Mouse (Mus musculus) left cerebral cortex, adult 9 months (tissue): ENCODE measurements around the gene Edc4.

Experiments
- DNase-seq, 2 experiments: peaks; one replicate each; pipeline ENCODE4 v3.0.0; 2022; ENCODE audit warnings: low spot score in 2 of 2

Edc4 gene

DNA sequence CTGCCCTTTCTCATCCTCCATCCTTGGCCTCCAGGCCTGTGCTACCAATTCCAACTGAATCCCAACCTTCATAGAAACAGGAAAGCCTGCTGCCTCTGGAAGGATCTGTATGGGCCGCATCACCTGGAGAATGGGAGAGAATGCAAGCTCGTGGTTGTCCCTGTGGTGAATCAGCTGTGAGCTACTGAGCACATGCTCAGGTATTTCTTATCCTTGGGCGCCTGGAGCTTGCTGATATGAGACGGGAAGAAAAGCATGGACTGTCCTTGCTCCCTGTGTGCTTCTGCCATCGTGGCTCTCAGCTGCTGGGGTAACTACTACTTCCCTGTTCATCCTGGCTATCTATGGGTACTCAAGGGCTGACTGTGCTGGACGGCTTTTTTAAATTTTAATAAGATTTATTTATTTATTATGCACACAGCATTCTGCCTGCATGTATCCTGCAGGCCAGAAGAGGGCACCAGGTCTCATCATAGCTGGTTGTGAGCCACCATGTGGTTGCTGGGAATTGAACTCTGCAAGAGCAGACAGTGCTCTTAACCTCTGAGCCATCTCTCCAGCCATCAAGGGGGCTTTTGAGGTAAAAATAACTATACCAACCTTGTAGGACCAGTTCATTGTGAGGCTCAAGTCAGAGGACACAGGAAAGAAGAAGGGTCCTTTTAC lies 14.2 kb upstream of the Edc4 start:
- DNase-seq: no peak

DNA sequence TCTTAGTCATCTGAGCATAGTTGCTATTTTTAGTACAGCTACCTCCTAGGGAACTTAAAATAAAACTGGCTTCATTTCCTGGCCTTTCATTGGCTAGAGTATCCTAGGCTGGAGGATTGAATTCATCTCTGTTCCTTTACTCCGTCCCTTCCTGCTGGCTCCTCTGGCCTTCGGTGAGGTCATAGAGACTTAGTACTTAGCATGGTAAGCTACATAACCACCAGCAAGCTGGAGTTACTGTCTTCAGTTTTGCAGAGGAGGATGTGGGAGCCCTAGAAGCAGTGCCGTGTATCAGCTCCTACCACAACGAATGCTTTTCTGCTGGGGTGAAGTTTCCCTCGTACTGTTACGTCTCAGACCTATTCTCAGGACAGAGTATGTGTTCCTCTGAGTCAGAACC lies 6.4 kb upstream of the Edc4 start:
- no peak for DNase-seq

DNA sequence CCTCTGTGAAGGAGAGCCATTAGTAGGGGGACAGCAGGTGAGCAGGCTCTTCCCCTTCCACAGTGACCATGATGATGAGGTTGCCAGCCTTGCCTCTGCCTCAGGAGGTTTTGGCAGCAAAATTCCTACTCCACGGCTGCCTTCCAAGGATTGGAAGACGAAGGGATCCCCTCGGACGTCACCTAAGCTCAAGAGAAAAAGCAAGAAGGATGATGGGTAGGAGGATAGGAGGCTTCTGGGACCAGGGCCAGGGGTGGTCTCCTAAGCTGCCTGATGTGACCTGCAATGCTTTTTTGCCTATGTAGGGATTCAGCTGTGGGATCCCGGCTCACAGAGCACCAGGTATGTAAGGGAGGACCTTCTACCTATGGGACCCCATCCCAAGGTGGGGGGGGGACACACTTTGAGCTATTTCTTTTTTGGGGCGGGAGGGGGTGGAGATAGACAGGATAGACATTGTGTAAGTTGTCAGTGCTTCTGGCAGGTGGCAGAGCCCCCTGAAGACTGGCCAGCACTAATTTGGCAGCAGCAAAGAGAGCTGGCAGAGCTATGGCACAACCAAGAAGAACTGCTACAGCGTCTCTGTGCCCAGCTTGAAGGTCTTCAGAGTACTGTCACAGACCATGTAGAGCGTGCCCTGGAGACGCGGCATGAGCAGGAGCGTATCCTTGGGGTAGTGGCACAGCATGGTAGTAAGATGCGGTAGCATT lies 9.2 kb downstream of the Edc4 start:
- DNase-seq: no peak

DNA sequence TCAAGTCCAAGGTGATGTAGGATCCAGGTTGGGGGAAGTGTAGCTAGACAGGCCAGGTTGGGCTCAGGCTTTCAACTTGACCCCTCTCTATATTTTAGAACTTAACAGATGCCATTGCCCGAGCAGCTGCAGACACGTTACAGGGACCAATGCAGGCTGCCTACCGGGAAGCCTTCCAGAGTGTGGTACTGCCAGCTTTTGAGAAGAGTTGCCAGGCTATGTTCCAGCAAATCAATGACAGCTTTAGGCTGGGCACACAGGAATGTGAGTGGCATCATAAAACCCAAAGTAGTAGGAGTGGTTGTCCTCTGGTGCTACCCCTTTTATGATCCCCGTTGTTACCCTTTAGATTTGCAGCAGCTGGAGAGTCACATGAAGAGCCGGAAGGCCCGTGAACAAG lies 10.2 kb downstream of the Edc4 start:
- peak in 1 of 2 experiments; percentile 58 for DNase-seq

DNA sequence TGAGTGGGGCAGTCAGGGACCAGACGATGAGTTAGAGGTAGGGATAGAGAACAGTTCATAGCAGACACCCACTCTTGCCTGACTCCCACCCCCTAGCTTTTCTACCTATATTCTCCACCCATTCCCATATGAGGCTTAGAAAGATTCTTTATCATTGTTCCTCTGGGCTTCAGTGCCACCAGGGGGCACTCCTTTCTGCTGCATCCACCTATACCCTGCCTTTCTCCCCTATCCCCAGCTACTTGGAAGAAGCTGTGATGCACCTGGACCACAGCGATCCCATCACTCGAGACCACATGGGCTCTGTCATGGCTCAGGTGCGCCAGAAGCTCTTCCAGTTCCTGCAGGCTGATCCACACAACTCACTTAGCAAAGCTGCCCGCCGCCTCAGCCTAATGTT lies 11.8 kb downstream of the Edc4 start:
- peak in 1 of 2 experiments; percentile 48 for DNase-seq

DNA sequence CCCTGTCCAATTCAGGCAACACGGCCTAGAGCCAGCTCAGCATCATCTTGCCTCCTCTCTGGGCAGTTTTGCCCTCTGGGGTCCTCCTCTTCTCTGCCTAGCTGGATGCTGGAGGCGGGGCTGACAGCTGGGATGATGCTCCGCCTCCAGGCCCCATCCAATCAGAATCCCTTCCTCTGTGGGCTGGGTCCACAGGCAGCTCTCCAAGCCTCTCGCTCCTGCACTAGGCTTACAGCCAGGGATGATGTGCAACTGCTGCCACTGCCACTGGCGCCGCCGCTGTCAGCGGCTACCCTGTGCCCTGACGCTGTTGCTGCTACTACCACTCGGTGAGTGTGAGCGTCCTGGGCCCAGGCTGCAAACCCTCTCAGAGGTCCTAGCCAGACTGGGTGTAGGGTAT lies 12.7 kb downstream of the Edc4 start, which contains the start of gene Nrn1l:
Gene Nrn1l (plus strand): TSS at position 229 of the 400 bp plus-strand sequence.
- peak; percentile 68 to 88 for DNase-seq

DNA sequence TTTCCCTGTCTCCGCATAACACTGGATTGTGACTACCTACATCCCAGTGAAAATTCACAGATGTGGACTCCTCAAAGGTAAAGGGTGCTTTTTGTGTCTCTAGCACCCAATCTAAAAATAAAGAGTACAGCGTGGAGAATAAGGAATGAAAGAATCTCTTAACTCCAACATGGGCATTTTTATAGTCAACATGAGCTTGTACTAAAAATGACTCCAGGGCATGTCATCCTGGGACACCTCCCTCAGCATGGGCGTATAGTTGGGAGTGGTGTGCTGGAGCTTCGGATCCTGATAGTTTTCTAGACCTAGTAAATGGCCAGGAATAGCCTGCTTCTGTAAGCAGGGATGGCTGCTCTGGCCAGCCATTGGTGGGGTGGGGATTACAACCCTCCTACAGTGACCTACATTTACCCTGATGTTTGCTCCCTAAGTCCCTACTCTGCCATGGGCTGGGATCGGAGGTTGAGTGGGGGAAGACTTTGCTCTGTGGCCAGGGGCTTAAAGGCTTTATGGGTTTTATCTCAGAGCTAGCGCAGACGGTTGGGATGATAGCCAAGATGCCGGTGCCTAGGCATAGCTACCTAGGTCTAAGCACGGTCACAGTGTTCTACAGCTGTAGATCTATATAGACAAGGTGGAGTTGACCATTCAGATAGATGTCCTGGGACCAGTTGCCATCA lies 17.3 kb downstream of the Edc4 start:
- DNase-seq: no peak

DNA sequence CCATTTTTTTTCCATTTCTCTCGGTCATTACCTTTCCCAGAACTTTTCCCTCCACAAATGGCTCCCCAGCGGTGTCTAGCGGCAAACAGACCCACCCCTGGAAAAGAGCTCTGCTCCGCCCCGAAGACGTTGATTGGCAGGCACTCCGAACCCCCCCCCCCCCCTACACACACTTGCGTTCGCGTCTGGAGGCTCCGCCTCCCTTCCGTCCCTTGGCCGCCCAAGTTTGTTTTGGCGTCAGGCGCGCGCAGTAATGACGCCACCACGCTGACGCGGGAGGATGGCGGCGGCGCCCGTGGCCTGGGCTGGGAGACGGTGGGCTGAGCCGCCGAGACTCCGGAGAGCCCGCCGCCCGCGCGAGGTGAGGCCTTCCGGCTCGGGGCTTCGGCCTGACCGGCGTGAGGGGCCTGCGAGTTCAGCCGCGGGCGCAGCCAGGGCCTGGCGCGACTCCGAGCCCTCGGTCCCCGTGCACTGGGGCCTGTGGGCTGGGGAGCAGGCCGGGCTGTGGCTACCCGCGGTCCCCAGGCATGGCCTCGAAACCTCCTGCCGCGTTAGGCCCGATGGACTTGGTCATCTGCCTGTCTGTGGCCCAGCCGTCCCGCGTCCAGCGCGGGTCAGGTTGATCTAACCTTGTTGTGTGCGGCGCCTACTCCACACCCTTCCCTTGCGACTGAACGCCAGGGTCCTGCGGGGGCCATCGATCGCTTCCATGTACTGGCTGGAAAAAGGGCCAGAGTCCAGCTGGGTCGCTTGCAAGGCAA lies 19.7 kb downstream of the Edc4 start, which contains the start of gene Pskh1:
Gene Pskh1 (plus strand): TSS at position 262 of the 761 bp plus-strand sequence.
- peak; percentile 64 to 90 for DNase-seq

DNA sequence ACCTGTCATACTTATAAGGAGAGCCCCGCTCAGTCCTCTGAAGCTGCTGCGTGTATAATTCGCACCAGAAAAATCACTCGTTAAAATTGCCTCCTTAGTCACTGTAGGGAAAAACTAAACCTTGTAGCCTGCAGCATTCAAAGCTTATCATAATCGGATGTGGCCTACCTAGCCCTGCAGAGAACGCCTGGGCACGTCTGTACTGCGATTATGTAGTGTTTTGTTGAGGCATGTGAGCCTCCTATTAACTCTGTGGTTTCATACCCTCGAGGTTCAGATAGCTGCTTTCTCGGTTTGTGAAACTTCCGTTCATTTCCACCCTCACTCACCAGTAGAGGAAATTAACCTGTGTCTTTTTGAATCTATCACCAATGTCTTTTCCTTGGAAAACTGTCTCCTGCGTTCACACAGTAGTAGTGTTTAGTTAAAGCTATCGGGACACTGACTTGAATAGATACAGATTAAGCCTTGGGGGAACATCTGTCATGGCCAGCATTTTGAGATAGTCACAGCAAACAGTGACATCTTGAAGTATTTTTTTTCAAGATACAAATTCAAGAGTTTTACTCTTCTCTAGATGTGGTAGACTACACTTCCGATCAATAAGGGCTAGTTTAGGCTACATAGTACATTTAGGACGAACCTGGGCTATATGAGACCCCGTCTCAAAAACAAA lies 20.4 kb downstream of the Edc4 start:
- no peak for DNase-seq

DNA sequence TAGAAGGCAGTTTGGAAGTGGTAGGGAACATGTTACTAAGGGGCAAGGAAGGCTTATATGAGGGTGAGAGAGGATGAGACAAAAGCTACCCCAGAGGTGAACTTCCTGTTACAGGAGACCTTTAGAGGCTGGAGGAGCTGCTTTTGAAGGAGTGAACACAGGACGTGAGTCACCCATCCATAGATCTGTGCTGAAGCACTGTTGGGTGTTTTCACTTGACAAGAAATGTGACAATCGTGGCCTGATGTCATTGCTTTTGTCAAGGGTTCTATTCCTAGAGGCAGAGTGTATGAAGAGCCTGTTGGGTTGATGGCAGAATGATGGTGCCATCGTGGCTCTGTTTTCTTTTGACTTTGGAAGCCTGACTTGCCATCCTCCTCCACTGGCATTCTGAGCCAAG lies 38.7 kb downstream of the Edc4 start:
- no peak for DNase-seq

DNA sequence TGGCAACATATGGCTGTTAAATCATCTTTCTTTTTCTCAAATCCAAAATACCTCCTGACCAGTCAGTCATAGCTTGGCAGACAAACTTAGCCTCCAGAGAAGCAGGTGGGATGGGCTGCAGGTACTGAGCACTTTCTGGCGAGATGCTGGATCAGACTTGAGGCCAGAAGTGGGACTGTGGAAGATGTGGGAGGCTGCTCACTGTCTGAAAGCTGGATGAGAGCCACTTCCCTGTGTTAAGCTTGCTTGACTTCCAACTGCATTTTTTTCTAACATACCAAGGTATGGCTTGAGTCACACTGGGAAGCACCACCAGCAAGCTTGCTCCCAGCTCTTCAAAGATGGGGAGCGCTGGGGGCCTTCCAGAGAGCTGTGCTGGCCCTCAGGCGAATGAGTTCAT lies 44.4 kb downstream of the Edc4 start:
- peak in 1 of 2 experiments; percentile 62 for DNase-seq

DNA sequence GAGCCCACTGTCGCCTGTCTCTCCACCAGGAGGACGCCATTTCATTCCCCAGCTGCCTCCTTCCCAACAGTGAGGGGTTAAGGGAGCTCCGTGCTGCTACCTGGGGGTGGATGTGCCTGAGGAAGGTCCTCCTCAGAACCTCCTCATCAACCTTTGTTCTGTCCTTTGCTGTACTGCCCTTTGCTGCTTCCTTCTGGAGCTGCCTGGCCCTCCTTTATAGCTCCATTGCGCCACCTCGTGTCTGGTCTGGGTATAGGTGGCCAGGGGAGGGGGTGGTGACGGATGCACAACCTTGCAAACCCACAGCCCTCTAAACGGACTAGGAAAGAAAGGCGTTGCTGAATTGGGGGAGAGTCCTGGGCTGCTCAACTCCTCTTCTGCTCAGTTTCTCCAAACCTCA lies 49.9 kb downstream of the Edc4 start:
- peak in 1 of 2 experiments; percentile 83 for DNase-seq

DNA sequence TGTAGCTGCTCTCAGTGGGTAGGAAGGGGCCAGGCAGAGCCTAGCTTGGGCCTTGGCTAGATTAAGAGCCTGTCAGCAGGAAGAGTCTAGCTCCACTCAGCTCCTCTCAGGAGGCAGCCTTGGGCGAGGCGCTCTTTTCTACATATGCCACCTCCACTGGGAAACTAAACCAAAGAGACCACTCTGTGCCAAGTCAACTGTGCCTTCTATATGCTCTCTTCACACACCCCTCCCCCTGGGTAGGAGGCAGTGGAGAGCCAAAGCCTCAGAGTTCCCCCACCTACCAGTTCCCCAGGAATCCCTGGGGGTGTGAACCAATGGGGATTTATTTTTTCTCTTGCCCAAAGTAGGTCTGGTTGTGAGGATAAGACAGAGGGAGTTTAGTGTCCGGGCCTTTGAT lies 50.6 kb downstream of the Edc4 start:
- DNase-seq: peak; percentile 45 to 56

DNA sequence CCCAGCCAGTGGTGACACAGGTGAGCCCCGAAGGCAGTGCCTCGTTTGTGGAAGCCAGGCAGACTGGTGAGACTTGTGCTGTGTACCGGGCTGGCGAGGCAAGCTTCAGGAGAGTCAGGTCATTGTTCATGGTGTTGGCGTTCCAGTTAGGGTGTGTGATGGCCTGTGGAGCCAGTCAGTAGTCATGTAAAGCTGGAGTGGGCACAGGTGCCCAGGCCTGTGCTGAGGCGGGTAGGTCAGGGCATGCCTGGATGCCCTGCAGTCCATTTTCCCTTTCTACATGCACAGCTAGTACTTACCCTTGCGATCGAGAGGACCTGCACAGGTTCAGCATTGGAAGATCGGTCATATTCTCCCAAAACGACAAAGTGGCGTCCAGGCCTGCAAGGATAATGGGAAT lies 51.8 kb downstream of the Edc4 start:
- no peak for DNase-seq

DNA sequence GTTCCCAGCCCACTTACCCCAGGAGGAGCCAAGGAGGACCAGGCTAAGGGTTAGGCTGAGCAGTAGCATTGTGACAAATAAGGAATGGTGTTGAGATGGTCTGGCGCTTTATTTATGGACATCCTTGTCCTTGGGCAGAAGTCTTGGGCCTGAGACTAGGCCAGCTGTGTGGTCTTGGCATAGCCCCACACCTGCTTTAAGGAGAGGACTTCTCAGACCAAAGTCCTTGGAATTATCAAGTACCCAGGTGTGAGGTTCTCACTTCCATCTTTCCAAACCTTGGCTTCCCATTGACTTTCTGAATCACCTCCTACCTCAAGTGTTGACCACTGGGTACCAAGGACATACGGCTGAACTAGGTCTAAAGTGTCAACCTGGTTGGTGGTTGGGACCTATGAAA lies 53.1 kb downstream of the Edc4 start, which contains the start of gene Ctrl:
Gene Ctrl (minus strand): TSS at position 101 of the 400 bp plus-strand sequence.
- DNase-seq: no peak

DNA sequence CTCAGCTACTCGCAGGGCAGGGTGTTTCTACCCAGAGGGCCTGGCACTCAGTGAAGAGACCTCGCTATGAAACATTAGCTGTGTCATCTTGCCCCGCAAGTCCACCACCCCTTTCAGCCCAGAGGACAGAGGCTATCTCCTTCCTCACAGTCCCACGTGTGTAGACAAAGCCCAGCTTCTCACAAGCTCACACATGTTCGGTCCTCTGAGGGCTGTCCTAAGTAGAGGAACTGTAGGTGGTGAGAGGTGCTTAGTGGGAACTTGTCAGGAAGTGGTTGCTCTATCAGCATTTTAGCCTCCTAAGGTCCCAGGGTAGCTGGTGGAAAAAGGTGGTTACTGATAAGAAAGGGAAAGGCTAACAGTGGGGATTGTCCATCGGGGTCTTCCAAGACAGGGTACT lies 54.4 kb downstream of the Edc4 start:
- no peak for DNase-seq

DNA sequence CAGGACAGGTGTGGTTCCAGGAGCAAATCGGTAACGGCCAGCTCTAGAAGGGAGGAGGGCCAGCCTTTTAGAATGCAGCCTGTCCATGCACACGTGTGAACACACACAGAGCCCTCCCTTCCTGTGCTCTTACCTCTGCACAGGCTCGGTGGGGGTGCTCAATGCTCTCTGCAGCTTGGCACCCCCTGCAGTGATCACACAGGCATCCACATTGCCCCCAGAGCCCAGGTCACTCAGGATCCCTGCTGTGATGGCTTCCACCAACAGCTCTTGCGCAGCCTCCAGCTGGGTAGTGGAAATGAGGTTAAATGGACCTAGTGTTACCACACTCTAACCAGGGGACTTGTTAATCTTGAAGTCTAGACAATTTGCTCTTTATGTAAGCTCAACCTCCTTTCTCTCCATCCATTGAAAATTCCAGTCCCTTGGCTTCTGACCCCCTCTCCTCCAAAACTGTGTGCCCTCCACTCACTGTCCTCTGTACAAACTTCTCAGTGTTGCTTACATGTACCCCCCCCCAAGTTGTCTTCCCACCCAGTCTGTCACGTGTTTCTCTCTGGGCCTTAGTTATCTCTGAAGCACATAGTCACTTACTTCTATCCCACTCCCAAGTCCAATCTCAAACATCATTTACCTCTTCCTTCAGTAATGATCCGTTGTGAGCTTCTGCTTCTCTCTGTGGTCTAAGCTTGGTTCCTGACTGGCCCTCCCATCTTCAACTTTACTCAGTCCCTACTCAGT lies 55.4 kb downstream of the Edc4 start:
- DNase-seq: no peak

DNA sequence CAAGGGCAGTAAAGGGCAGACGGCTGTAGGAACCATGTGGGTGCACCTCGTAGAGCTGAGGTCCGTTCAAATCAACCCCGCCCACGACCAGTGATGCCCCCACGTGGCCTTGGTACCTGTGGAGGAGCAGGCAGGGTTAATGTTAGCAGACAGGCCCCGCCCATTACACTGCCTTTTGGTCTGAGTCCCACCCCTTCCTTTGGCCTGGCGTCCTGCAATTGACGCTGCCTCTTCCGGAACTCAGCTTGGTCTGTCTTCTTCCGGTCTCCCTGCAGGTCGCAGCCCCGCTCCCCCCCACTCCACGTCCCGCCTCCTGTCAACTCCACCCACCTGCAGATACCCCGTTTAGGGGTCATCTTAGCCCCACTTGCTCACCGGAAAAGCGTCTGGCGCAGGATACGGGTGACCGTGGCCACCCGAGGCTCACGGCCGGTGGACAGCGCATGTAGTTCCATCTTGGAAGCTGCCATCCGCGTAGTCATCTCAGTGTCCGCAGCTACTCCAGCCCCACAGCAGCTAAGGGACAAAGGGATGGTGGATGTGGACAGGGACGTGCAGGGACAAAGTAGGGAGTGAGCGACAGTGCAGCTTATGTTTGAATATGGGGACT lies 56.3 kb downstream of the Edc4 start:
- peak; percentile 73 to 87 for DNase-seq

DNA sequence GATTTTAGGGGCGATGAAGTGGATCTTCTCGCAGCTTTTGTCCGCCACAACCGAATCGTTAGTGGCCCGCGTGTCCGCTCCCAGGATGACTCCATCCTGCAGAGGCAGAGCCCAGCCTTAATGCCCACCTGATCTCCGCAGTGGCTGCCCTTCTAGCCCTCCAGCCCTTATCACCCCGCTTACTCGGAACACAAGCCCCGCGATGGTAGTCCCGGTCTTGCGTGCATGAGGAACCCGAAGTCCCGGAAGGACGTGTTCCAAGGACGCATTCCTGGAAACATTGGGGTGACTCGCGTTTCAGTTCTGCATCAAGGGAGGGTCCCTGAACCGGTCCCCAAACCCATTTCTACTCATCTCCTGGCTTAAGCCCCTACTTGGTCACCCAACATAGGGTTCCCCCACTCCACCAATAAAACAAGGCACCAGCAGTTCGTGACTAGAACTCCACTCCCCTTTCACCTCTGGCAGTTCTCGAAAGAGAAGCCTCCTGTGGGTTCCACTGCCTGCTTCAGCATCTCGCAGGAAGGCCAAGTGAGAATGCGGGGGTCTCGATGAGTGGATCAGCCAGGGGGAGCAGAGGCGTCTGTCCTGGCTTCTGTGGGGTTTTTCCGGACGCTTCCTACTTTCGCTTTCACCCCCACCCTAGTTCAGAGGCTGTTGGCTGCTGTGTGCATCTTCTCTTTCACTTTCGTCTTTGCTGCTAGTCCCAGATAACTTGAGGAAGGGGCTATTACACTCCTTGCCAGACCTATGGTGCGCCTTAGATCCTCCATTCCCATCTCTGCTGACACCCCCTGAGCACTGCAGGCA lies 57.0 kb downstream of the Edc4 start:
- DNase-seq: peak; percentile 30 to 45
